Mouse (Mus musculus) urinary bladder, postnatal 14 days (tissue): ENCODE measurements around the gene Apol7a.

Experiments used
- DNase-seq: peaks from one replicate; pipeline ENCODE4 v3.0.0; 2021; ENCODE audit warnings: low spot score

Apol7a gene

DNA sequence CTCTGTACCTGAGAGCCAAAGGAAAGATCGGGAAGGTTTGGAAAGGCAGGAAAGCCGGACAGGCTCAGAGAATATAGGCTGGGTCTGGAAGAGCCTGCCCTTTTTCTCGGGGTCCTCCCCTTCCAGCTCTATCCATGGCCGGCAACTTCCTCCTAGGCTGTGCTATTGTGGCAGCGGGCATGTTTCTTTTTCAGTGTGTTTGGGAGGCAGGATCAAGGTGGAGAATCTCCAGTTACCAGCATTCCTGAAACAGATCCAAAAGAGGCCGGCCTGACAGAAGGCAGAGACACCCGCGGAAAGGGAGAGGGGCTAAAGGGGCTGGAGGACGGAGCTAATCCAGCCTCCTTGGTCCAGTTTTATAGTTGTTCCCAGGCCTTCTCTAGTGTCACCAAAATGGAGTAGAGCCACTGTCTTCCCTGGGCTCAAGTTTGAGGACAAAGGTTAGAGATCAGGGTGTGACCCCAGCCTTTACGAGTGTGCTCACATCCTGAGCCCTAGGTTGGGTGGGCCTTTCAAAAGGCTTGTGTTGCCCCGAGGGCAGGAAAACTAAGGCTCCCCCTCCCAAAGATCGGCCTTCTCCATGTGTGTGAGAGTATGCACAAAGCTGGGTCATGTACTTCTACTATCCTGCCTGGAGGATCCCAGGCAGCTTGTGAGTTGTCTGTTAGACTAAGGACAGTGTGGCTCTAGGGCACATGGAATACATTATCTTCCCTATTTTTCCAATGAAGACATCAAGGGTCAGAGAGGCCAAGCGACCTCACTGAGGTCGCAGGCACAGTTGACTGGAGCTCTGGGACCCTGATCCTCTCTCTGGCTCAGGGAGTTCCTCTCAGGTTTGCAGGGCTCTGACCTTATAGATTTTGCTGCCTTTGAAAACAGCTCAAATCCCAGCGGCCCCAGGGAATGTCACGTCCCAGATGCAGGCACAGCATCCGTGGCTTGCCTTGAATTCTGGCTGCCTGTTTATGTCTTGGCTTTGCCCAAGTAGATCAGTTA lies 54.5 kb downstream of the Apol7a start:
- no peak for DNase-seq

DNA sequence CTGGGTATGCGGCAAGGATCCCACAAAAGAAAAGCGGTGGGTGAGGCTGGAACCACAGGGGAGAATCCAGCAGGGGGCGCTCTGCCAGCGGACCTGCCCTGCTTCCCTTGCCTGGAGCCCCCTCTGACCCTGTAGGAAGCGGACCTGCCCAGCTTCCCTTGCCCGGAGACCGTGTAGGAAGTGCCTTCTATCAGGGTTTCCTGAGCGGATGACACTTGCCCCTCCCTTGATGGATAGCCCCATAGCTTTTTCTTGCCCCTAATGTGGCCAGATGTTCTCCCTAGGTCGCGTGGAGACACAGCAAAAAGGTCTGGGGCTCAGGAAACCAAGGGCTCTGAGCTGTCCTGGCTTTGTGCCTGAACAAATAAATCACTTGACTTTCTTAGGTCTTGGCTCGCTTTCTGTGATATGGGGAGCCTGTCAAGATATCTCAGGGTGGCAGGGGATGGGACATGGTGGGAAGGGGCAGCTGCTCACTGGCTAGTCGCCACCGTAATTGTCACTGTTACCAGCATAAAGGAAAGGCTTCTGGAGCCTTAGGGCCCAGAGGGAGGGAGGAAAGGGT lies 55.3 kb downstream of the Apol7a start:
- DNase-seq = peak; percentile 71

DNA sequence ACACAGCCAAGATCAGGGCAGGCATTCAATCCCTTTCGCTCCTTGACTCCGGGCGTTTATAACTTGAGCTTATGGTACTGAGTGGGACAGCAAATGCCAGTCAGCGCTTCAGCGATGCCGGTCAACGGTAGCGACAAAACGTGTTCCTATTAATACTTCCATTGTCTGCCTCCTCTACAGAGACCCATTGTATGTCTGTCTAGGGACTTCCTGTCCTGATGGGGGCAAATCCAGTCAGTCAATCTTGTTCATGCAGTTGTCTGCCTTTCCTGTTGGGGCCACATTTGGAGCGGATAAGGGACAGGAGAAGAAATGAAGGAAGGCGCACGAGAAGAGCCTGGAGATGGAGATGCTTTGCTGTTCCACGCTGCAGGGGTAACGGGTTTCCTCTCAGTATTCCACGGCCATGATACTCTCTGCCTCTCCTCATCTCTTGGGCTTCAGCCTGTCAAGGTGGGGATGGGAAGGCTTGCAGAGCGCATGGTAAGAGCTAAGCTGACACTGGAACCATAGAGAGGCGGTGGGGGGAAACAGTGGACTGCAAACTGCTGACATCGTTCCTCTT lies 55.9 kb downstream of the Apol7a start:
- DNase-seq = no peak

DNA sequence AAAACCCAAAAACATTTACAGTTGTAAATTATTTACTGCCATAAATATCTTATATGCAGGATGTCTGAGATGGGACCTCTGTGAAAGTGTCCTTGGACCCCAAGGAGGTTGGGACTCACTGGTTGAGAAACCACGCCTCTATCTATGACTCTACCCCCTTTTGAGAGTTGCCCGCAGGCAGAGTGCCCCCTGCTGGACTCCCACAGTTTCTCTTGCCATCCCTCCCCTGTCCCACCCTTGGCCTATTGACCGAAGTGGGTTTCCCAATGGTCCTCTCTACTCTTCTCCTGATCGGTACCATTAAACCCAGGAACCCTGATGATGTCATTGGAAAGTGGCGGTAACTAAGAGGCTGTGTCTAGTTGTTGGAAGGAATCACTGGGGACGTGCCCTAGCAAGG lies 56.9 kb downstream of the Apol7a start:
- DNase-seq = no peak

DNA sequence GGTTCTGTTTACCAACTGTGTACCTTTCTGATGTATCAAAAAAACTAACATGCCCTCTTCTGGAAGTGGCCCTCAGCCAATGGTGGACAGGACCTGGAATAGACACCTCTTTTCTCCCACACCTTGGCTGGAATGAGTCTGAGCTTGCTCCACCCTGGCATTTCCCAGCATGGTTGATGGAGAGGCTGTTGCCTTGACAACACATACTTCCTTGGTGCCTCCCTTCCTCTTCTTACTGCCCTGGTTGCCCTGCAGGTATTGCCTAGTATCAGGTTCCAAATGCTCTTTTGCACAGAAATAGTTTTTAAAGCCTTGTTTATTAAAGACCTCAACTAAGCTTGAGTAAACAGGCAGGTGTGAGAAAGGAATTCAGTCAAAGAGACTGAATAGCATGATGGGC lies 58.3 kb downstream of the Apol7a start:
- DNase-seq = no peak

DNA sequence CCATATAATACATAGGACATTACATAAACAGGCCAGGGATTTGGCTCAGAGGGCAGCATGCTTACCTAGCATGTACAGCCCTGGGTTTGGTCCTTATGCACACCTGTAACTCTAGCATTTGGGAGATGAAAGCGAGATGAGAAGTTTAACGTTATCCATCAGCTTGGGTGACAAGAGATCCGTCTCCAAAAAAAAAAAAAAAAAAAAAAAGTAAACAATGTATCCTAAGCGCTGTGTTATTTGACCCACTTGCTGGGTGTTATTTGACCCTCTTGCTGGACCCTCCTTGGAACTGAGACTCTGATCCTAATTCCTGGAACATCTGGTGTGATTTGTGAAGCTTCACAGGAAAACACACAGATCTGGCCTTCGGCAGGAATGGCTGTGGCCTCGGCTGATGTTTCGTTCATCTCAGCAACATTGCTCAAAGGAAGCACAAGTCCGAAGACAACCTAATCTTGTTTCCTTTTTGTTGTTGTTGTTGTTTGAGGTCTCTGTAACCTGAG lies 59.9 kb downstream of the Apol7a start:
- no peak for DNase-seq

DNA sequence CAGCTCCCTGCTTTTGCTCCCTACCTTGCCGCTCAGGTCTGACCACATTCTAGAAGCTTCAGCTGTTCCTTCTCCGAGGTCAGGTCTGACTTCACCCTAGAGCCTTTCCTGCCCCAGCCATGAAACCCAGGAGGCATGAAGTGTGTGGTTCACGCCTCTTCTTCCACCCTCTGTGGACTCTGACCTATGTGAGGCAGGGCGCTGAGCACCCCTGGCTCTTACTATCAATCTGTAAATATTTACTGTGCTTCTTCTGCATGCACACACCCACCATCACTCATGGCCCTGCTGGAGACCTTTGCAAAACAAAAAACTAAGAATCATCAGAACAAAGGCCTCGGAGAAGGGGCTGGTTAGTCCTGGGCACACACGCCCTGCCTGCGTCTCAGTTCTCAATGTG lies 60.5 kb downstream of the Apol7a start:
- peak; percentile 45 for DNase-seq
